Mouse (Mus musculus) gonadal fat pad, adult 2 months (tissue): ENCODE results near the gene Sptlc3. TPM values are rescaled to one million over a fixed set of nuclear protein-coding genes. Genes with fewer than 3 reads are reported as not detected.

ENCODE experiments used
- DNase-seq: peaks from one replicate; pipeline ENCODE4 v3.0.0-alpha.2; 2012; ENCODE audit warnings: low read depth
- polyA plus RNA-seq: library from polyadenylated mRNA; depleted of rRNA; stranded (reverse); fragments of >200 nt; gene quantifications from 2 replicates; pipeline ENCODE4 v1.2.3, GENCODE M21; 2012; rRNA removed

The Sptlc3 gene
- 0.77 and 1.2 TPM in 2 replicates for polyA plus RNA-seq

DNA sequence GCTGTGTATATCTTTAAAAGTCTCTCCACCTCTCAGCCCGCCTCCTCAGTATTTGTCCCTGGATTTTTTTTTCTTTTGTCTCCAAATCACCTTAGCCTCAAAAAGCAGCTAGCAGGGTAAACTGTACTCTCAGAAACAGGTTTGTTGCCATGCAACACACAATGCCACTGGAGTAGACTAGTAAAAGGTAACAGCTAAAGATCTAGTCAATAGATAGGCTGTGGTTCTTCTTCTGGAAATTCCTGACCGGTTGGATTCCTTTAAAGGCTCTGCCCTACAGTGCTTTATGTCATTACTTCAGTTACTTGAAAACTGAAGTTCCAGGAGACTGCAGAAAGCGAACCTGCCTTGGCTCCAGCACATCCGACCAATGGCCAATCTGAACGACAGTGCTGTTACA is at the start of gene Sptlc3:
Gene Sptlc3, plus strand, starts transcription at position 78 of the 400 bp plus-strand sequence.
- peak; percentile 45 for DNase-seq

DNA sequence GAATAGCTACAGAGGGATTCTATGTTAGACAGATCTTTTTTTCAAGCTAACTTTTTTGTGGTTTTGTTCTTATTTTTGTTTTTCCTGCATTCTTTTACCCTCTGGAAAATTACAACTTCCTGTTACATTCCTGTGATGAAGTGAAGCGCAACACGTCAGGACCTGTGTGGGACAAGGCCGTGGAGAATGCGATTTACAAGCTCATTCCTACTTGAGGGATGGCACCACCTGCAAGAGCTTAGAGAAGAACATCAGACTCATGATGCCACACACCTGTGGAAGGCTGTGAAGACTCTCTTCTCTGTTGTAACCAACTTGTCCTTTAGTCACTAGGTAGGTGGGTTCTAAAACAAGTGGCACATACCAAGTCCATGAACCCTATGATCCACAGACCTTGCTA is 26.0 kb upstream of the Sptlc3 start:
- no peak for DNase-seq

DNA sequence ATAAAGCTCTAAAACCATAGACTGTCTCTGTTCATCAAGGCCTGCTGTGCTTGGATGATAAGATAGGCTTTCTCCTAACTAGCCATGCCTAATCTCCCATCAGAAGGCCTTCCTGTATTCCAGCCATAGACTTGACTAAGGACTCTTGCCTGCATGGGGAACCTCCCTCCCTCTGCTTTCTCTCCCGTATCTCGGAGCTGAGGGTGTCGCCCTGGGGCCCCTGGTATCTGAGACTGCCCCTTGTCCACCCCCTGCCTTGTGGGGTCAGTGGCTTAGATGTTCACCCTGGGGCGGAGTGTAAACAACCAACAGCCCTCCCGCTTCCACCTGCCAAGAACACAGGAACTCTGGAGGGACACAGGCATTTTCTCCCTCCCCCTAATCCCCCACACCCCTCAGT is 5.0 kb upstream of the Sptlc3 start:
- no peak for DNase-seq

DNA sequence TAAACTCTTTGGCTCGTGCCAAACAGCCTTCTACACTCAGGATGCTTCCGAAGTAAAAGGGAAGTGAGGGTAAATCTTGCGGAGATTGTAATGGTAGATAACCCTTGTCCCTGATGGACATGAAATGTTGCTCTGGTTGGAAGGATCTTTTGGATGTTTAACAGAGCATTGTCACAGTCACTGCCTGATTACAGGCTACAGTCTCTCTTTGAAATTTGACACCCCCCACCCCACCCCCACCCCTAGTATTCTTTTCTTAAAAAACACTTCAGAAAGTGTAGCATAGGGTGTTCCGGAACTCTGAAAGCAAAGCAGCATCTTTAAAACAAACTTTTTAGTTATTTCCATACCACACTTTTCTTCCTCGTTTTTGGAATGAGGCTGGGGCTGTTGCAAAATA is 916 bp downstream of the Sptlc3 start:
- no peak for DNase-seq

DNA sequence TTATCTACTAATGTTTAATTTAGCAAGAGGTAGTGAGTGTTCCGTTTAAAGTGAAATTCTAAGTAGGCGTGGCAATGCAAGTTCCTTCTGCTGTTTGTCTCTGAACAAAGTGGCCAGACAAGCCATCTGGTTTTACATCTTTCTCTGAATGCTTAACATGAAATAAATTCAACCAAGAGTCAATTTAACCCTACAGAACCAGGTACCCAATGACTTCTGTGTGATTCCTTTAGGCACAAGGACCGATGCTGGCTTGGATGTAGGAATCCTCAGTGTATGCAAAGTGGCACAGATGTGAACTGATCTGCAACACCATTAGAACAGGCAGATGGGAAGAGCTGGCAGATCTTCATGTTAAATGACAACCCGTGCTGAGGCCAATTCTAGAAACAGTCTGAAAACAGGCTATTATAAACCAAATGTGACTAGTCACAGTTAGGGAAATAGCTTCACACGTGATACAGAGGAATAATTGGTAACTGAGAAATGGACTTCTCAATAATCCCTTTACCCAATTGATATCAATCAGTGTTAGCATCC is 68.3 kb downstream of the Sptlc3 start:
- DNase-seq: no peak

DNA sequence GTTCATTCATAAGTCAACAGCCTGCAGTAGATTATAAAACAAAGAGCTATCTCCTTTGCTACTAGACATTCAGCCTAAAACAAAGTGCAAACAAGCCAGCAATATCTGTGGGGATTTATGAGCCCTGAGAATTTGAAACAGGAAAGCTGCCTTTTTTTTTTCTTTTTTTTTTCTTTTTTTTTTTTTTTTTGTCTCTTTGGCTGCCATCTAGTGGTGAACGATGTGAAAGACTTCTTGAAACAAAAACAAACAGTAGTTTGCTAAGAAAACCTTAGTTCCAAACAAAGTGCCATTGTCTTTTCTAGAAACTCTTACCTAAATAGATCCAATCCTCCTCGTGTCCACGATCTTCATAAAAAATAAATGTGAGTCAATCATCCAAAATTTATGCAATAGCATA is 85.6 kb downstream of the Sptlc3 start:
- DNase-seq: no peak

DNA sequence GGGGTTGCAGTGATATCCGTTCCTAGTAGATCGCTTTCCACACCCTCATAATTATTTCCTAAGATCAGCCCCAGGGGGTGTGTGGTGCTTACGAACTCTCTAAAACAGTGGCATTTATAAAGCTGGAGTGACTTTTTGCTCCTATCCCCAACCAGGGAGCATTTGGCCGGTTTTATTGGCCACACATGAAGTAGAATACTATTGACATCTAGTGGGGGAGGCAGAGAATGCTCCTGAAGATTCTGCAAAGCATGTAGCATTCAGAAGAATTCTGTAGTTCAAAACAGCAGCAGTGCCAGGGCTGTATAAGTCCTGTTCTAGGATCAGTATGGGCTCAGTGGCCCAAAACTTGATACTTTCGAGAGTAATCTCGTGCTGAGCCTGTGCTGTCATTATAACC is 89.1 kb downstream of the Sptlc3 start:
- DNase-seq: no peak

DNA sequence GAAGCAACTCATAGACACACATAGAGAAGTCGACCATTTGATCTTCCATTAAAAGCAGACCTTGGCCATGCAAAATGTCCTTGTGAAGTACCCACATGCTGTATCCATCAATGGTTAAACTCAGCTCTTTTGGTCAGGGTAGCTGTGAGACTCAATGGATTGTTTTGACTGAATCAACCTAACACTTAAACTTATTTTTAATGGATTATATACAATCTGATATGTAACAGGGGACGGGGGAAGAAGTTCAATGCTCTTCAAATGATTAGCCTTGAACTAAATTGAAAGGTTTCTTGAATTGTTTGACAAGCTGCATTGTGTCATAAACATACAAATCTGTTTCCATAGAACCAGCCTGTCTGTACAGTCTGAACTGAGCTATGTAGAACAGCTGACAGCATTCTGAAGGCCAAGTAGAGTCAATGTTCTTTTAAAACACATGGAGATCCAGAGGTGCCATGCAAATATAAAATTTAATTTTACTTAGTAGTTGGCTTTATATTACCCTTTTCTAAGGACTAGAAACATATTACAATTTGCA is 94.0 kb downstream of the Sptlc3 start:
- DNase-seq: no peak

DNA sequence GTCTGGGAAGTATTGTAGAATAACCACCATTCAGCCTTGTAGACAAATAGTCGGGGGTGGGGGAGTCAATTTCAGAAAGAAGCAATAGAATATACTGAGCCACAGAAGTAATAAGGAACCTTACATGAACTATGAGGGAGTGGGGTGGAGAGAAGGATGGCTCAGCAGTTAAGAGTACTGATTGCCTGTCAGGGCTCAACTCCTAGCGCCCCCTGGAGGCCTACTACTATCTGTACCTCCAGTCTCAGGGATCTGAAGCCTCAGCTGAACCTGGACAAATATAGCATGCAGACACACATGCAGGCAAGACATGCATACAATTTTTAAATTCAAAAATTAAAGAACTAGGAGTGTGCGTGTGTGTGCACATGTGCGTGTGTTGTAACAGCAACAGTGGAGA is 96.2 kb downstream of the Sptlc3 start:
- no peak for DNase-seq

DNA sequence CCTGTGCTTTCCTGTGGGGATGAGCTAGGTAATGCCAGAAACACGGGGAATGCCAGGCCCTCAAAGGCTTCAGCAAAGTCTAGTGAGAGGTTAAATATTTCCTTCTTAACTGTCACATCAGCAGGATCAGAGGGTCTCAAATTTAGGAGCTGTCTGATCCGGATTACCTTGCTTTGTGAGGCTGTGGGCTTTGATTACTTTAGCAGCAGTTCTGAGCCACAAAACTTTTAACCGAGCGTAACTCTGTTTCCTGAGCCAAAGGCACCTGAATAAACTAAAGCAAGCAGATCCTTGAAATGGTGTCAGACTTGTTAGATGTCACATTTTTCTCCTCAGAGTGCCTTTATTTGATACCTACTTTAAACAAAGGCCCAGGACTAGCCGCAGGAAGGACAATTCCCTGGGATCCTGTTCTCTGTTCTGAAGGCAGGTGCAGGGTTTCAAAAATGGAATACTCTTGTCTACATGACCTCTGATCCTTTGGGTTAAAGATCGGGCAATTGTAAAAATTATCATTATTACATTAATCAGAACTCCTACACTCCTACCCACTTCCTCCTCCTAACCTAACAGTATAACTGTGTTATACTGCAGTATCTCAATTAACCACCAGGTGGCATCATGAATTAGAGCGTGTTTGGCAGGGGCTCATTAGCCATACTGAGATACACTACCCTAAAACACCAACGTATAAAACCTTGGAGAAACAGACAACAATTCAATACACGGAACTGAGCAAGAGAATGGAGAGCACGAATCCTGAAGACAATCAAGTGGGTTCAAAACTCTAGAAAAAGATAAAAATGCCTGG is 97.4 kb downstream of the Sptlc3 start:
- DNase-seq: no peak

DNA sequence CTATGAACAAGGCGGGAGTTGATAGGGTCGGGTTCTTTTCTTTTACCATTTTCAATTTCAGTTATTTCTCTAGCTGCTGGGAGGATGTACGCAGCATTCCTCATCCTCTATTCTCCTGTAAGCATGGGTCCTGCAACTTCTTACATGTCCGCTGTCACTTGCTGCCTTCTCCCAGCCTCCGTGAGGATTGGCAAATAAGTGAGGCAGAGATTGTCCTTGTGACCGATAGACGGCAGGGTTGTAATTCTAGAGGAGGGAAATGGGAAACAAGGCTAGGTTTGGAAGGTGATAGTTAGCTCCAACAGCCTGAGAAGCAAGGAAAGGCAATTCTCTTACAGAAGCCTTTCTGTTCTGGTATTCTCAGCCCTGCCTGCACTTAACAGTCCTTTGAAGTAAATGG is 98.4 kb downstream of the Sptlc3 start:
- DNase-seq: no peak

DNA sequence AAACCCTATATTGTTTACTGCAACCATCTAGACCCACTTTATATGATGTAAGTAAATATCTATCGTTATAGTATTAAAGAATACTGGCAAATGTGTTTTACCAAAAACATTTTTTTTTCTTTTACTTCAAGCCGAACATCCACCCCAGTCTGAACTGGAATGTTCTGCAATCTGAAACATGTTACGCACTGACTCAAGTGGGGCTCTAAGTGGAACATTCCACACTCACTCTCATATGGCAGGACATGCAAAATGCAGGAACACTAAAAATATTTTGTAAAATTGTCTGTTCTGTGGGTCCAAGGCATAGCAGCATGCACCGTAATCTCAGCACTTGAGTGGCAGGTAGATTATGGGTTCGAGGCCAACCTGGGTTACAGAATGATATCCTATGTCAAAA is 103.5 kb downstream of the Sptlc3 start:
- no peak for DNase-seq

DNA sequence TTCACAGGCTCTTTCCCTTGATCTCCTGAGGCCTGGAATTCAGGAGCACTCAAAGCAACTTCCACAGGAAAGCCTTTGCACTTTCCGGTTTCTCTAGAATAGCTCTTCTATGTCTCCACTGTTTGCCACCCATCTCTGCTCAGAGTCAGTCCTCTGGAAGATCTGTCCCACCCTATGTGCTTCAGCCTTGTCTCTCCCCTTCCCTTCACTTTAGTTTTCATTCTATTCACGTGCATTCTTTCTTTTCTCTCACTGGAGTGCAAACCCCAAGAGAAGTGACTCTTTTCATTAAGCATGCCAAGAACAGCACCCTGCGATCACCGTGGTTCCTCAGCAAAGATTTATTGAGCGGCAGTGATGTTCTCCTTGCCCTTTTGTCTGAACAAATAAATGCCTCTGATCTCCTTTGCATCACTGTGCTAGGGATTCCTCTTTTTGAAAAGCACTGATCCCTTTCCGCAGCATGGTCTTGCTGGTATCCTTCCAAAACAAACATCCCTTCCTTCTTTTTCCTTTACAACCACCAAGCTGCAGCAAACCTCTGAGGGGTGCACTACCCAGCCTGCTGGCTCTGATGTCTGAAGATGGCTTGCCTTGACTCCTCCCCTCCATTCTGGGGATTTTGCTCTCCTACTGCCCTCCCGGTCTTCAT is 108.0 kb downstream of the Sptlc3 start:
- no peak for DNase-seq

DNA sequence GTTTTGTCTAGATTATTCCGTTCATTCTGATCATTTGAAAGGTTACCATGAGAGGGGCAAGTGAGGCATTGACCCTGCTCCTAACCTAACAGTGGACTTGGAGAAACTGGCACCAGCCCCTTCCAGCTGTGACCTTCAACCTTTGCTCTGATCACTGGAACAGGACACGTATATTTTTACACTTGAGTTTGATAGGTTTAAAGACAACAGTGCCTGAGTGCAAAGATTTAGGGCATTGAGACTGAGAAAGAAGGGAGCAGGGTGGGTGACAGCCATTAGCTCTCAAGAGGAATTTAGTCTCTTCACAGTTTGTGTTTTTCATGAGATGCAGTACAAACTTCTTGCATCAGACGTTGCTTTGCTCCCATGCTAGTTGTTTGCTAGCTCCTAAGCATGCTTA is 114.5 kb downstream of the Sptlc3 start:
- DNase-seq: no peak

DNA sequence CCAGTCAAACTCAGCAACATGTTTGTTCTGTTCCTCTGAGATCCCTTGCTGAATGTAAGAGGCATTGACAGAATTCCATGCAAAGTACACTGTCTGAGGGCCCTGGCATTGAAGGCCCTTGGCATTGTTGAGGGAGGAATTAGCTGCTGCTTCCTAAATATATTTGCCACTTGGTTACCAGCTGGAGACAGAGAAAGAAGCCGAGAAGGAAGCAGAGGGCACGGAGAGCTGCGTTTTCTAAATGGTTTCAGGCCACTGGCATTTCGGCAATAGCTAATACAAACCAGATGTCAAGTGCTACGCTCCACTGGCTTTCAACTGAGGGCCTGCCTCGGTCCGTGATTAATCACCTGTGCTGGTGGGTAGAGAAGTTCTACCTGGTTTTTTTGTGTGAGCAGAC is 115.1 kb downstream of the Sptlc3 start:
- DNase-seq: no peak

DNA sequence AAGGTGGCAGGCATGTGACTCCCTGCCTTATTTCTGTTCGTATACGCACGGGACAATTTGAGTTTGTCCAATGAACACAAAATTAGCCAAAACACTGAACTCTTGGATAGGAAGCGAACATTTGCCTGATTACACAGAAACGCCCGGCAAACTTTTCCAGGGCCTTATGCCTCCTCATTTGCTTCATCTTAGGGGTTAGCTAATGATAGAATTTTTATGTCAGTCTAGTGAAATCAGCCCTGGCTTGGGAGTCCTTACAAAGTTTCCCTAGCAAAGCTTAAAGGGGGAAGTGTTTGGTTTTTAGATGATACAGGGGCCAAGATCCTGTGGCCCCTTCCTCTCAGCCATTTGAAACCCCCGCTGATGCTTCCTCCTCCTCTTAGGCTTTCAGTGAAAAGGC is 115.5 kb downstream of the Sptlc3 start:
- no peak for DNase-seq

DNA sequence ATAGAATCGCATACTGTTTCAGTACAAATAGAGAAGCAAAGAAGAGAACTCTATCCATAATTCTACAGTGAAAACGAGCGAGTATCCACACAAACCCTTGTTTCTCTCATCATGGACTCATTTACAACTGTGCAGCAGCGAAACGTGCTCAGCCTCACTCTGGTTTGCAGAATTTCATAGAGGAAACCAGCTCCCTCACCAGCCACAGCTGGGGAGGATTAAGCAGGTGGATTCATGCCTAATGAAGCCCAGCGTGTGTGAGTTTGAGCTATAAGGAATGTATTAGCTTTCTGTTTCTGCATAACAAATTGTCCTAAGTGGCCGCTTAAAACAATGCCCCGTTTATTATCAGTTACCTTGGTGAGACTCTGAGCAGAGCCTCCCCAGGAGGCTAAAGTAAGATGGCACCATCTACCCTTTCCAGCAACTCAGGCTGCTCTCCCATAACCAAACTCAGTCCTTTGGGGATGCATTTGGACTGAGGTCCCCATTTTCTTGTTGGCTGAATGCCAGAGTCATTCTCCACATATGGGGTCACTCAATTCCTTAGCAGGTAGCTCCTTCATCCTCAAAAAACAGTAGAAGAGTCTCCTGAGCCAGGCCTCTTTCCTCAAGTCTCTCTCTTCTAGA is 116.1 kb downstream of the Sptlc3 start:
- DNase-seq: no peak

DNA sequence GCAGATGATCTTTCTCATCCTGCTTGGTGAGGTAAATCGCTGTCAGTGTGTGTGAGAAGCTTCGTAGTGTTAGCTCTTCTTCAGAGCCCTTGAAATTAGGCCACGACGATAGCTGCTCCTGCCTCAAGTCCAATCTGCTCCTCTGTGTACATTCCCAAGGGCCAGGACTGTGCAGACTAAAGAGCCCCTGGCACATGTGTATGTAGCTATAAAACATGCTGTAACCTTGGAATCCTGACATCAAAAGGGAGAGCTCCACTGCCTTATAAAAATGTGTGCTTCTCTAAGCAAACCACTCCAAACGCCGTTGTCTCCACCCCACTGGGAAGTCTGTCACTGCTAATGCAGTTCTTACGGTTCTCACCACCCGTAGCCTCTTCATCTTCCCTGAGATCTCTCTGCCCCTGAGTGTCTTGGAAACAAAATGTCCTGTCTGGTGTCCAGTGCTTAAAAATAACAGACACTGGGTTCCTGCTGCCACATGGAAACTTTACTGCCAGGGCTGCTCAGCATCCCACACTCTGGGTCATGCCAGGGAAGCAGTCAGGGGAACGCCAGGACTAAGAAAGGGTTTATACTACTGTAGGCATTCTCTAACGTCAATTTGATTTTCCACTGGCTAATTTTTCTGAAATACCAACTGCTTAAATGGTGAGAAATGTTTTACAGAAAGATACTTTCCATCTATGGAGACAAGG is 118.8 kb downstream of the Sptlc3 start:
- no peak for DNase-seq

DNA sequence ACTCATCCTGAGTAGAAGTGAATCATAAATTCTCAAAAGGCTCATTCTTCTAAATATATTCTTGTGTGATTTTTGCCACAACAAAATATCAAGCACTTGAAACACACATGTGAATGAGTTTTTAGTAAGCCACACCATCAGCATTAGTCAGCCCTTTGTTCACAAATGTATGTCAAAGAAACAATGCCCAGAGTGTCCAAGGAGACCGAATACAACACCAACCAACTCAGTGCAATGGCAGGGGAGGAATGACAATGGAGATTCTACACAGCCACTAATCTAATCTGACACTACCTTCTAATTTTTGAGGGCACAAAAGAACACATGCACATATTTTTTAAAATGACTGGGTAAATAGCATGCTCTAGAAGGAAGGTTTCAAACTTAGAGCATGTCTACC is 132.8 kb downstream of the Sptlc3 start:
- DNase-seq: no peak

DNA sequence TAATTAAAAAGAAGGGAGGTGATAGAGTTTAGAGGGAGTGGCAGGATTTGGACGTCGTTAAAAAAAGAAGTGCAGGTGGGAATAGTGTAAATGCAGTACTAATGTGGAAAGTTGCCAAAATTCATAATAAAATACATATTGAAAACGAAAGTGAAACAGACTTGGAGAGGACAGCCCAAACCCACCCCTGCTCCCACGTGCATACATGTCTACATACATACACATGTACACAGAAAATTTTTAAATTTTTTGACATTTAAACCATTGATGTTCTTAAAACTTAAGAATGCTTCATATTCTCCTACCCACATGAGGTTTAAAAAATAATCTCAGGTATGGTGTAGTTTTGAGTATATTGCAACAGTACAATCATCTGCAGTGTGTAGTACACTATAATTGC is 135.0 kb downstream of the Sptlc3 start:
- DNase-seq: no peak

DNA sequence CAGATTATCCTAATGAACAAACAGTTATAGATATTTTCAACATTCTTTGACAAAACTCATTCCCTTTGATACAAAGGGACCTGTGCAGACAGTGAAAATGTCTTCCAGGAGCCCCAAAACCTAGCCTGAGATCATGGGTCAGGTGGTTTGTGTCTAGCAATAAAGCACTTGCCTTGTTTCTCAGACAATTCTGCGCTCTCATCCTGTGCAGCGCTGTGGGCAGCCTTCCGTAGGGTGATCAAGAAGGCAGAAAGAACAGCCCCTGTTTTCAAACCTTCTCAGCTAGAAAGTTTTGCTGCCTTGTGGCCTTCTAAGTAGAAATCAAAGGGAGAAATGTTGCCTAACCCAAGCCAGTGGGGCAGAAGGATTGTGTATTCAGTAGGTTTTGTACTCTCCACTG is 135.9 kb downstream of the Sptlc3 start:
- no peak for DNase-seq

DNA sequence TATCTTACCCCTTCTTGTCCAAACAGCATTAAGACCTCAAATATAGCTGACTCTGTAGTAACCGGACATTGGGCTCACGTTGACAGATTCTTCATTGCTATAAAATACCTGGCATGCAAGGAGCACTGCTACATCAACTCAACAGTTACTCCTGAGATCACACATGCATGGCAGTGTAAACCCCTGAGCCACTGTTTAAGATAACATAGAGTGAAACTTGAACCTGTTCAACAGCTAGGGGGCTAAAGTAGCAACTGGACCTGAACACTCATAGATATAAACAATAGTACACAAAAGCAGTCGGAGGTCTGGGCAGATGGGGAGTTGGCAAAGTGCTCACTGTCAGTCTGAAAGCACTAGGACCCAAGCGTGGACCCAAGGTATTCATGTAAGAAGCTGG is 140.8 kb downstream of the Sptlc3 start:
- no peak for DNase-seq
